Mouse (Mus musculus): ENCODE results near the gene H2al1e. TPM values are rescaled to one million over a fixed set of nuclear protein-coding genes. Genes with fewer than 3 reads are reported as not detected.

H2al1e gene
- polyA plus RNA-seq (2014; fragmentation: Illumina TruSeq; extraction: RNeasy Lipid Tissue Mini Kit (QIAGEN cat#74804); ENCODE audit: low read depth, low replicate concordance): not detected

GRCm38 (mm10) chrX:11311634-11312033 lies at the start of gene H2al1e:
Gene H2al1e, plus strand, starts transcription at chrX:11311934.

GRCm38 (mm10) chrX:11298957-11299356 lies 12.8 kb upstream of the H2al1e start, which contains the start of gene H2al1a:
Gene H2al1a, plus strand, starts transcription at chrX:11299257.

GRCm38 (mm10) chrX:11302132-11302531 lies 9.6 kb upstream of the H2al1e start, which contains the start of gene H2al1b:
Gene H2al1b, plus strand, starts transcription at chrX:11302432.

GRCm38 (mm10) chrX:11305355-11305754 lies 6.4 kb upstream of the H2al1e start, which contains the start of gene H2al1c:
Gene H2al1c, plus strand, starts transcription at chrX:11305655.

GRCm38 (mm10) chrX:11308524-11308923 lies 3.2 kb upstream of the H2al1e start, which contains the start of gene H2al1d:
Gene H2al1d, plus strand, starts transcription at chrX:11308824.

GRCm38 (mm10) chrX:11314858-11315257 lies 3.1 kb downstream of the H2al1e start, which contains the start of gene H2al1f:
Gene H2al1f, plus strand, starts transcription at chrX:11315158.

GRCm38 (mm10) chrX:11317956-11318355 lies 6.2 kb downstream of the H2al1e start, which contains the start of gene H2al1g:
Gene H2al1g, plus strand, starts transcription at chrX:11318256.

GRCm38 (mm10) chrX:11321192-11321591 lies 9.5 kb downstream of the H2al1e start, which contains the start of gene H2al1h:
Gene H2al1h, plus strand, starts transcription at chrX:11321492.

GRCm38 (mm10) chrX:11324359-11324758 lies 12.6 kb downstream of the H2al1e start, which contains the start of gene H2al1i:
Gene H2al1i, plus strand, starts transcription at chrX:11324659.

GRCm38 (mm10) chrX:11327522-11327921 lies 15.8 kb downstream of the H2al1e start, which contains the start of gene H2al1j:
Gene H2al1j, plus strand, starts transcription at chrX:11327822.

Other genes with a start within 250 kb of the H2al1e start
- not detected for gene H2al1a, start 12.7 kb upstream of the H2al1e start, polyA plus RNA-seq (2014; fragmentation: Illumina TruSeq; extraction: RNeasy Lipid Tissue Mini Kit (QIAGEN cat#74804); ENCODE audit: low read depth, low replicate concordance)
- gene H2al1b, start 9.5 kb upstream of the H2al1e start, polyA plus RNA-seq (2014; fragmentation: Illumina TruSeq; extraction: RNeasy Lipid Tissue Mini Kit (QIAGEN cat#74804); ENCODE audit: low read depth, low replicate concordance): not detected
- gene H2al1c, start 6.3 kb upstream of the H2al1e start, polyA plus RNA-seq (2014; fragmentation: Illumina TruSeq; extraction: RNeasy Lipid Tissue Mini Kit (QIAGEN cat#74804); ENCODE audit: low read depth, low replicate concordance): not detected
- not detected for gene H2al1d, start 3.1 kb upstream of the H2al1e start, polyA plus RNA-seq (2014; fragmentation: Illumina TruSeq; extraction: RNeasy Lipid Tissue Mini Kit (QIAGEN cat#74804); ENCODE audit: low read depth, low replicate concordance)
- gene H2al1f, start 3.2 kb downstream of the H2al1e start, polyA plus RNA-seq (2014; fragmentation: Illumina TruSeq; extraction: RNeasy Lipid Tissue Mini Kit (QIAGEN cat#74804); ENCODE audit: low read depth, low replicate concordance): not detected
- not detected for gene H2al1g, start 6.3 kb downstream of the H2al1e start, polyA plus RNA-seq (2014; fragmentation: Illumina TruSeq; extraction: RNeasy Lipid Tissue Mini Kit (QIAGEN cat#74804); ENCODE audit: low read depth, low replicate concordance)
- not detected for gene H2al1h, start 9.6 kb downstream of the H2al1e start, polyA plus RNA-seq (2014; fragmentation: Illumina TruSeq; extraction: RNeasy Lipid Tissue Mini Kit (QIAGEN cat#74804); ENCODE audit: low read depth, low replicate concordance)
- not detected for gene H2al1i, start 12.7 kb downstream of the H2al1e start, polyA plus RNA-seq (2014; fragmentation: Illumina TruSeq; extraction: RNeasy Lipid Tissue Mini Kit (QIAGEN cat#74804); ENCODE audit: low read depth, low replicate concordance)
- not detected for gene H2al1j, start 15.9 kb downstream of the H2al1e start, polyA plus RNA-seq (2014; fragmentation: Illumina TruSeq; extraction: RNeasy Lipid Tissue Mini Kit (QIAGEN cat#74804); ENCODE audit: low read depth, low replicate concordance)